Mouse (Mus musculus) MEL (cell line): ENCODE results near the gene Plb1. TPM values are rescaled to one million over a fixed set of nuclear protein-coding genes. Genes with fewer than 3 reads are reported as not detected.

Experiments
- DNase-seq: peaks from one replicate; pipeline ENCODE4 v3.0.0; 2011; ENCODE audit warnings: low read depth, low spot score
- H3K27ac ChIP-seq: 2 replicates; pipeline ENCODE4 v1.5.1; 2012; ENCODE audit warnings: low read depth, mild to moderate bottlenecking, control low read depth, low read length, moderate library complexity; ENCODE audit not compliant: control insufficient read depth
- H3K27me3 ChIP-seq, 2 experiments: fragments of 150-350 bp in 1 of 2; sonication (generic) in 1 of 2; 2 replicates each; pipeline ENCODE4 v1.6.1; 2012; ENCODE audit warnings: low read length in 2 of 2, mild to moderate bottlenecking in 2 of 2, improper control_type of control experiment in 1 of 2, moderate library complexity in 1 of 2; ENCODE audit not compliant: insufficient read depth in 2 of 2, control insufficient read depth in 1 of 2
- H3K36me3 ChIP-seq, 2 experiments: 2 replicates each; pipeline ENCODE4 v1.6.1; 2012 to 2014; ENCODE audit warnings: low read length in 2 of 2, improper control_type of control experiment in 1 of 2, inconsistent platforms in 1 of 2, mild to moderate bottlenecking in 1 of 2; ENCODE audit not compliant: insufficient read depth in 2 of 2, control insufficient read depth in 1 of 2
- H3K4me1 ChIP-seq, 2 experiments: fragments of 150-350 bp in 1 of 2; sonication (generic) in 1 of 2; 2 replicates each; pipeline ENCODE4 v1.6.1; 2012; ENCODE audit warnings: low read length in 2 of 2, improper control_type of control experiment in 1 of 2, mild to moderate bottlenecking in 1 of 2; ENCODE audit not compliant: insufficient read depth in 2 of 2, control insufficient read depth in 1 of 2
- H3K4me3 ChIP-seq, 2 experiments: fragments of 150-350 bp in 1 of 2; sonication (generic) in 1 of 2; 2 replicates each; pipeline ENCODE4 v1.5.1; 2012; ENCODE audit warnings: low read depth in 2 of 2, low read length in 2 of 2, mild to moderate bottlenecking in 2 of 2, moderate library complexity in 2 of 2, control low read depth in 1 of 2, improper control_type of control experiment in 1 of 2; ENCODE audit not compliant: control insufficient read depth in 1 of 2, insufficient read depth in 1 of 2
- H3K79me2 ChIP-seq: 2 replicates; pipeline ENCODE4 v1.6.1; 2012; ENCODE audit warnings: mild to moderate bottlenecking, low read length, moderate library complexity; ENCODE audit not compliant: control insufficient read depth, poor library complexity, insufficient read depth
- H3K9ac ChIP-seq: 2 replicates; pipeline ENCODE4 v1.6.1; 2012; ENCODE audit warnings: low read depth, mild to moderate bottlenecking, control low read depth, low read length, moderate library complexity; ENCODE audit not compliant: control insufficient read depth, poor library complexity, severe bottlenecking
- H3K9me3 ChIP-seq: fragments of 150-350 bp; sonication (generic); replicated peaks from 2 replicates; pipeline ENCODE4 v1.6.1; 2012; ENCODE audit warnings: mild to moderate bottlenecking, low read length, improper control_type of control experiment, moderate library complexity; ENCODE audit not compliant: insufficient read depth
- CHD1 ChIP-seq: IDR thresholded peaks from 2 replicates; pipeline ENCODE4 v1.6.1; 2012; ENCODE audit warnings: low read depth, mild to moderate bottlenecking, inconsistent platforms, low read length, improper control_type of control experiment
- CTCF ChIP-seq, 3 experiments: IDR thresholded peaks in 2 of 3; conservative IDR thresholded peaks in 1 of 3; 2 replicates each; pipeline ENCODE4 v1.5.1; 2011 to 2012; ENCODE audit warnings: low read length in 3 of 3, low read depth in 2 of 3, mild to moderate bottlenecking in 2 of 3, improper control_type of control experiment in 1 of 3, inconsistent platforms in 1 of 3, mixed read lengths in 1 of 3, moderate library complexity in 1 of 3; ENCODE audit not compliant: control insufficient read depth in 1 of 3, insufficient read depth in 1 of 3, poor library complexity in 1 of 3, severe bottlenecking in 1 of 3
- HCFC1 ChIP-seq: IDR thresholded peaks from 2 replicates; pipeline ENCODE4 v1.6.1; 2012; ENCODE audit warnings: low read depth, mild to moderate bottlenecking, inconsistent platforms, low read length, improper control_type of control experiment, moderate library complexity
- JUND ChIP-seq: IDR thresholded peaks from 2 replicates; pipeline ENCODE4 v1.6.1; 2011; ENCODE audit warnings: low read depth, mild to moderate bottlenecking, improper control_type of control experiment, low read length
- MEF2A ChIP-seq: IDR thresholded peaks from 2 replicates; pipeline ENCODE4 v1.6.1; 2014; ENCODE audit warnings: low read depth, mild to moderate bottlenecking, inconsistent platforms, low read length, improper control_type of control experiment; ENCODE audit not compliant: poor library complexity, insufficient replicate concordance, severe bottlenecking; ENCODE audit errors: extremely low read depth
- MXI1 ChIP-seq: IDR thresholded peaks from 2 replicates; pipeline ENCODE4 v1.6.1; 2011; ENCODE audit warnings: mild to moderate bottlenecking, low read depth, low read length, improper control_type of control experiment
- MYB ChIP-seq: IDR thresholded peaks from 2 replicates; pipeline ENCODE4 v1.6.1; 2011; ENCODE audit warnings: mild to moderate bottlenecking, low read depth, low read length, improper control_type of control experiment
- NRF1 ChIP-seq: IDR thresholded peaks from 2 replicates; pipeline ENCODE4 v1.6.1; 2014; ENCODE audit warnings: low read depth, mild to moderate bottlenecking, inconsistent platforms, low read length, improper control_type of control experiment, moderate library complexity; ENCODE audit not compliant: poor library complexity, insufficient read depth, severe bottlenecking
- POLR2AphosphoS2 ChIP-seq: IDR thresholded peaks from 2 replicates; pipeline ENCODE4 v1.6.1; 2011; ENCODE audit warnings: low read length, improper control_type of control experiment
- POLR2AphosphoS5 ChIP-seq: IDR thresholded peaks from 2 replicates; pipeline ENCODE4 v1.6.1; 2012; ENCODE audit warnings: low read depth, borderline replicate concordance, mild to moderate bottlenecking, inconsistent platforms, low read length, moderate library complexity, mixed read lengths
- RAD21 ChIP-seq: IDR thresholded peaks from 2 replicates; pipeline ENCODE4 v1.6.1; 2011; ENCODE audit warnings: mild to moderate bottlenecking, low read depth, low read length, improper control_type of control experiment
- SIN3A ChIP-seq: IDR thresholded peaks from 2 replicates; pipeline ENCODE4 v1.6.1; 2012; ENCODE audit warnings: low read length, improper control_type of control experiment, inconsistent platforms
- TBP ChIP-seq: IDR thresholded peaks from 2 replicates; pipeline ENCODE4 v1.8.0; 2011; ENCODE audit warnings: low read depth, low read length, improper control_type of control experiment
- TCF12 ChIP-seq: IDR thresholded peaks from 2 replicates; pipeline ENCODE4 v1.6.1; 2014; ENCODE audit warnings: low read depth, mild to moderate bottlenecking, inconsistent platforms, low read length, improper control_type of control experiment, moderate library complexity
- USF1 ChIP-seq: IDR thresholded peaks from 2 replicates; pipeline ENCODE4 v1.6.1; 2014; ENCODE audit warnings: low read depth, mild to moderate bottlenecking, inconsistent platforms, low read length, improper control_type of control experiment, moderate library complexity
- USF2 ChIP-seq, 2 experiments: IDR thresholded peaks; 2 replicates each; pipeline ENCODE4 v1.6.1; 2011 to 2012; ENCODE audit warnings: improper control_type of control experiment in 2 of 2, low read length in 2 of 2, borderline replicate concordance in 1 of 2, inconsistent platforms in 1 of 2, low read depth in 1 of 2, mild to moderate bottlenecking in 1 of 2; ENCODE audit not compliant: insufficient read depth in 1 of 2
- ZKSCAN1 ChIP-seq: IDR thresholded peaks from 2 replicates; pipeline ENCODE4 v1.6.1; 2012; ENCODE audit warnings: low read depth, mild to moderate bottlenecking, inconsistent platforms, low read length, improper control_type of control experiment, moderate library complexity
- ZMIZ1 ChIP-seq: IDR thresholded peaks from 2 replicates; pipeline ENCODE4 v1.6.1; 2012; ENCODE audit warnings: low read depth, mild to moderate bottlenecking, inconsistent platforms, low read length, improper control_type of control experiment, moderate library complexity
- ZNF384 ChIP-seq: IDR thresholded peaks from 2 replicates; pipeline ENCODE4 v1.6.1; 2012; ENCODE audit warnings: low read depth, mild to moderate bottlenecking, inconsistent platforms, low read length, improper control_type of control experiment
- polyA plus RNA-seq, 2 experiments: library from polyadenylated mRNA; stranded (reverse) in 1 of 2; unstranded in 1 of 2; fragments of >175 nt in 1 of 2; fragments of >200 nt in 1 of 2; gene quantifications; 2 replicates each; pipeline versions ENCODE4 v1.2.1 to v1.2.4; 2012; ENCODE audit warnings: low replicate concordance in 2 of 2, low read depth in 1 of 2; ENCODE audit not compliant: insufficient read length in 2 of 2, insufficient read depth in 1 of 2, missing spikeins in 1 of 2
- total RNA-seq: library from RNA; depleted of rRNA; stranded (reverse); fragments of 300-350 nt; gene quantifications from 2 replicates; pipeline ENCODE4 v1.2.3, GENCODE M21; 2012

Plb1 gene
- total and polyA plus RNA-seq, 3 experiments, result not detected

DNA sequence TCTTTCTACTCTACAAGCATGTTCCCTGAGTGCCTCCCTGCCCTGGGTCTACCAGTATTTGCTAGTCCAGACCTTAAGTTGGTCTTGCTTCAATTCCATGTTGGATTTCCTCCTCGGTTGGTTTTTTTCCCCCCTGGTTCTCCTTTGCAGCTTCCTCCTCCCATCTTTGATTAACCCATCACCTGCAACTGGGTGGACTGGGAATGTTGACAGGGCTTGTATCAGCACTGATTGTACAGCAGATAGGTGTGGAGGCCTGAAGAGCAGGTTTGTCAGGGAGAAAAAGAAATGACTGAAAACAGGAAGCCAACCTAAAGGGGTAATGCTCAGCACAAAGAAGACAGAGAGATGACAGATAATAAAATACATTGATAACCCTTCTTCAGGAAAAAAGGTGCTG lies 104.8 kb downstream of the Plb1 start:
- H3K79me2 ChIP-seq, result no peaks in the 10 kb centered on the region
- DNase-seq, result no peak
- H3K36me3 ChIP-seq, result no peaks in the 10 kb centered on the region
- no peak overlapping the region for H3K4me3 ChIP-seq
- H3K27me3 ChIP-seq, result peaks cover 5 to 8% of the 10 kb centered on the region in 2 experiments
- H3K4me1 ChIP-seq, result no peaks in the 10 kb centered on the region
- TF ChIP-seq SIN3A, result no peak
- no peak for TF ChIP-seq TBP
- TF ChIP-seq USF2 (IDR thresholded peaks at IDR 0.05; ENCODE audit: borderline replicate concordance in 1 of 2, insufficient read depth in 1 of 2, low read depth in 1 of 2, low read length in 2 of 2), result no peak
- no peak for TF ChIP-seq POLR2AphosphoS2
- no peak for TF ChIP-seq MYB
- TF ChIP-seq ZKSCAN1, result no peak
- no peak for TF ChIP-seq JUND
- TF ChIP-seq TCF12, result no peak
- no peak for TF ChIP-seq CHD1
- no peak overlapping the region for H3K9ac ChIP-seq
- no peaks in the 10 kb centered on the region for H3K9me3 ChIP-seq
- H3K27ac ChIP-seq, result no peak overlapping the region

DNA sequence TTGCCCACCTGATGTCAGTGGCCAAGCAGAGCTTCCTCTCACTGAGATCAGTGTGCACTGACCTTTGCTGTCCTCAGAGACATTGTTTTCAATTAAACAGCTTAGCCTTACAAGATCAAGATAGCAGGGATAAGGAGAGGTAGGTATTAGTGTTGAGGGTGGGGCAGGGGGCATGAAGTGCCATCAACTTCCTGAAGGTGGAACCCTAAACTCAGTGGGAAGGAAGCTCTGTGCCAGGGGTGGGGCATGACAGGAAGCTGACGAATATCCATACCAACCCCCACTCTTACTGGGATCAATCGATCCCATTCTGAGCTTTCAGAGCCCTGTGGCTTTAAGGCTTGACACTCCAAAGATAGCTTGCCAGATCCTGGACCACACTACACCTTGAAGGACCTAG lies 105.8 kb downstream of the Plb1 start:
- H3K4me3 ChIP-seq, result no peak overlapping the region
- no peaks in the 10 kb centered on the region for H3K36me3 ChIP-seq
- H3K9me3 ChIP-seq, result no peaks in the 10 kb centered on the region
- H3K79me2 ChIP-seq, result no peaks in the 10 kb centered on the region
- DNase-seq, result no peak
- H3K4me1 ChIP-seq, result no peaks in the 10 kb centered on the region
- peaks cover 8 to 13% of the 10 kb centered on the region in 2 experiments for H3K27me3 ChIP-seq
- no peak overlapping the region for H3K27ac ChIP-seq
- no peak overlapping the region for H3K9ac ChIP-seq
- TF ChIP-seq ZKSCAN1, result no peak
- peak; percentile 6 for TF ChIP-seq RAD21
- TF ChIP-seq CTCF (IDR thresholded peaks at IDR 0.05 in 2 of 3, conservative IDR thresholded peaks at IDR 0.05 in 1 of 3; ENCODE audit: control insufficient read depth in 1 of 3, insufficient read depth in 1 of 3, low read depth in 2 of 3, low read length in 3 of 3, poor library complexity in 1 of 3, severe bottlenecking in 1 of 3), result peak in 1 of 3 experiments; percentile 9; a peak in 1 of 6 replicates

DNA sequence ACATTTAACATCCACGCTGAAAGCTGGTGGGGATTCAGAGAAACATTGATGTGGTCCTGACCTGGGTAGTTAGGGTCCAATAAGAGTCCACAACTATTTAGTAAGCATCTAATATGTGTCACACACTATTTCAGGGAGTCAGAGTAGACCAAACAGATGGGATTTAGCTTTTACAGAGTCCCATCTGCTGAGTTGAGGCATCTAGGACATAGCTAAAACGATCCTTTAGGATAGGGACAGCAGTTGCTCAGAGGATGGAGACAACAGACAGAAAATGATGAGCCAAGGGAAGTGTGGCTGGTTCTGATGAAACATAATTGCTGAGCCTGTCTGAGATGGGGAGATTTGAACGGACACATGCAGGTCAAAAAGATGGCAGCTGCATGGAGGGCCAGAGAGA lies 106.3 kb downstream of the Plb1 start:
- H3K36me3 ChIP-seq, result no peaks in the 10 kb centered on the region
- no peak overlapping the region for H3K27ac ChIP-seq
- no peaks in the 10 kb centered on the region for H3K79me2 ChIP-seq
- H3K4me3 ChIP-seq, result no peak overlapping the region
- no peak for DNase-seq
- H3K4me1 ChIP-seq, result no peaks in the 10 kb centered on the region
- H3K9me3 ChIP-seq, result no peaks in the 10 kb centered on the region
- no peak overlapping the region for H3K9ac ChIP-seq
- H3K27me3 ChIP-seq, result peaks cover 9 to 15% of the 10 kb centered on the region in 2 experiments
- TF ChIP-seq ZMIZ1 (no peak), USF1 (no peak), USF2 (IDR thresholded peaks at IDR 0.05; ENCODE audit: borderline replicate concordance in 1 of 2, insufficient read depth in 1 of 2, low read depth in 1 of 2, low read length in 2 of 2) (no peak), CHD1 (no peak), ZNF384 (no peak), NRF1 (no peak), MEF2A (no peak), TBP (no peak), HCFC1 (no peak), SIN3A (no peak), POLR2AphosphoS5 (no peak), MXI1 (no peak), JUND (no peak)
